Mouse (Mus musculus) heart, postnatal 0 days (tissue): ENCODE measurements around the gene Fam161a. TPM values are rescaled to one million over a fixed set of nuclear protein-coding genes. Genes with fewer than 3 reads are reported as not detected.

ENCODE experiments used
- ATAC-seq: fragments of 200-750 bp; cut with Nextera tagmentation; 2 replicates; pipeline ENCODE4 v1.8.0; 2017; ENCODE audit warnings: low read depth, moderate number of reproducible peaks, moderate library complexity; ENCODE audit not compliant: insufficient read depth
- DNase-seq: peaks from one replicate; pipeline ENCODE4 v3.0.0-alpha.2; 2016; ENCODE audit warnings: low spot score
- H3K27ac ChIP-seq: fragments of 300-500 bp; sonication (generic); 2 replicates; pipeline ENCODE4 v1.5.1; 2014; ENCODE audit warnings: low read depth, mild to moderate bottlenecking
- H3K27me3 ChIP-seq: fragments of 300-500 bp; sonication (generic); 2 replicates; pipeline ENCODE4 v1.6.1; 2014; ENCODE audit warnings: low read length, mixed read lengths; ENCODE audit not compliant: control insufficient read depth, insufficient read depth
- H3K36me3 ChIP-seq: fragments of 300-500 bp; sonication (generic); replicated peaks from 2 replicates; pipeline ENCODE4 v1.6.1; 2014; ENCODE audit warnings: low read length, mixed read lengths; ENCODE audit not compliant: control insufficient read depth, insufficient read depth
- H3K4me1 ChIP-seq: fragments of 300-500 bp; sonication (generic); 2 replicates; pipeline ENCODE4 v1.6.1; 2014; ENCODE audit warnings: antibody characterized with exemption; ENCODE audit not compliant: control insufficient read depth, insufficient read depth
- H3K4me2 ChIP-seq: fragments of 300-500 bp; sonication (generic); 2 replicates; pipeline ENCODE4 v1.6.1; 2014; ENCODE audit warnings: low read depth, mild to moderate bottlenecking, low read length, moderate library complexity
- H3K4me3 ChIP-seq: fragments of 300-500 bp; sonication (generic); 2 replicates; pipeline ENCODE4 v1.5.1; 2014; ENCODE audit warnings: low read depth, low read length
- H3K9ac ChIP-seq: fragments of 300-500 bp; sonication (generic); replicated peaks from 2 replicates; pipeline ENCODE4 v1.6.1; 2014; ENCODE audit warnings: low read depth, low read length, mixed read lengths
- H3K9me3 ChIP-seq: fragments of 300-500 bp; sonication (generic); replicated peaks from 2 replicates; pipeline ENCODE4 v1.6.1; 2016; ENCODE audit warnings: low read length; ENCODE audit not compliant: control insufficient read depth
- CTCF ChIP-seq: IDR thresholded peaks from 2 replicates; pipeline ENCODE4 v1.5.1; 2016; ENCODE audit warnings: antibody characterized with exemption, control low read depth, low read depth
- EP300 ChIP-seq: IDR thresholded peaks from 2 replicates; pipeline ENCODE4 v1.6.1; 2016; ENCODE audit warnings: antibody characterized with exemption, low read depth
- WGBS: fragments of 180-500 bp; shearing (Covaris S2); extraction: QIAGEN DNeasy Blood & Tissue Kit; methylation state at CpG from one replicate; pipeline ENCODE4 v1.1.7; 2014; 5-methylcytosine and 5-hydroxymethylcytosine counted together
- polyA plus RNA-seq: library from polyadenylated mRNA; unstranded; fragments of >200 nt; fragmentation: Nextera tagmentation; extraction: Ambion mirVana; gene quantifications from 2 replicates; pipeline ENCODE4 v1.2.1, GENCODE M21; 2015
- total RNA-seq: library from RNA; depleted of rRNA; stranded (reverse); fragments of >200 nt; gene quantifications from 2 replicates; pipeline ENCODE4 v1.2.3, GENCODE M21; 2014; ENCODE audit warnings: low replicate concordance

Fam161a gene
- total and polyA plus RNA-seq, 2 experiments from 2014 or later: 0.34 to 1.3 TPM

DNA sequence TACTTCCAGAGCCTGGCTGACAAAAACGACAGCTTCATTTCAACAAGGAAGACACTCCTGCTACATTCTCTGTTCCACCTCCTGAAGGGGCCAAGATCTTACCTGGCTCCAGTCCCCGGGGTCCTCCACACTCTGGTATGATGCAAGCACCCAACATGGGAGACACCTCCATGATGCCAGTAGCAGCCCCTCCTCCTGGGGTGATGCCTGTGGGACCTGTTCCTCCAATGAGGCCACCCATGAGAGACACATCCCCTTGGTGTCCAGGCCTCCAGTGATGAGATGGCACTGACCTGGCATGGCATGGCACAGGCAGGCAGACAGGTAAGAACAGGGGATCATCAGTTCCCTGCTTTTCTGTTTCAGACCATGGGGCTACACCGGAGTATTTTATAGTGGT lies 29.1 kb upstream of the Fam161a start:
- H3K27me3 ChIP-seq: no peaks in the 10 kb centered on the region
- no peak overlapping the region for H3K4me3 ChIP-seq
- no peak overlapping the region for H3K27ac ChIP-seq
- DNase-seq (no peak), ATAC-seq (no peak)
- TF ChIP-seq EP300 (no peak), CTCF (no peak)
- H3K4me2 ChIP-seq: no peak overlapping the region
- peaks cover 21% of the 10 kb centered on the region for H3K36me3 ChIP-seq
- no peaks in the 10 kb centered on the region for H3K9me3 ChIP-seq
- WGBS: 80% methylated on average over 3 of the region's 3 CpGs
- peaks cover 14% of the 10 kb centered on the region for H3K4me1 ChIP-seq
- H3K9ac ChIP-seq: no peak overlapping the region

DNA sequence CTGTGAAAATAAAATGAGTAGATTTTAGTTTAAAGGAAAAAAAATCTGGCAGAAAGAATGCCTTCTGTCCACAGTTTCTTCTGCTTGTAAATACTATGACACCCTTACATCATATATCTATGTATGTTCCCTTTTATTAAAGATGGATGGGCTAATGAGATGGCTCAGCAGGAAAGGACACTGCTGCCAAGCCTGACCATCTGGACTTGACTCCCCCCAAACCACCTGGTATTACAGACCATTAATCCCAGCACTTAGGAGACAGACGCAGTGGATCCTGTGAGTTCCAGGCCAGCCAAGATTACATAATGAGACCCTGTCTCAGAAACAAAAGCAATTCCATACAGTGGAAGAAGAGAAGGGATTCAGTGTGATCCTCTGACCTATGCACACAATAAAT lies 28.6 kb upstream of the Fam161a start:
- no peaks in the 10 kb centered on the region for H3K27me3 ChIP-seq
- WGBS: 76% methylated on average over 1 of the region's 1 CpGs
- no peaks in the 10 kb centered on the region for H3K9me3 ChIP-seq
- DNase-seq (no peak), ATAC-seq (no peak)
- no peak overlapping the region for H3K4me2 ChIP-seq
- H3K4me1 ChIP-seq: peaks cover 14% of the 10 kb centered on the region
- TF ChIP-seq CTCF (no peak), EP300 (no peak)
- H3K36me3 ChIP-seq: peaks cover 18% of the 10 kb centered on the region
- H3K27ac ChIP-seq: no peak overlapping the region
- no peak overlapping the region for H3K4me3 ChIP-seq
- no peak overlapping the region for H3K9ac ChIP-seq

DNA sequence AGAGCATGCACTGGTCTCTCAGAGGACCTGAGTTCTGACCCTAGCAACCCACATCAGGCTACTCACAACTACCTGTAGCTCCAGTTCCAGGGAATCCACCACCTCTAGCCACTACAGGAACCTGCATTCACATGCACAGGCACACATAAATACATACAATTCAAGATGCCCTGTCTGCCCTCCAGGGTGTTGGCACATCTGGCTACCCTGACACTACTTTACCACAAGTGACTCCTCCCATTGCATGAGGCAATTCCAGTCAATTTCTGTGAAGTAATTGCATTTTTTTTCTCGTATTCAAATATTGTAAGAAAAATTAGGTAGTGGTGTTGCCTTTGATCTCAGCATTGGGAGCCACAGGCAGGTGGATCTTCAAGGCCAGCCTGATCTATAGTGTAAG lies 28.1 kb upstream of the Fam161a start:
- ATAC-seq (no peak), DNase-seq (no peak)
- Histone ChIP-seq H3K27me3 (no peaks in the 10 kb centered on the region), H3K4me3 (no peak overlapping the region), H3K9ac (no peak overlapping the region), H3K9me3 (no peaks in the 10 kb centered on the region), H3K4me2 (no peak overlapping the region), H3K36me3 (peaks cover 13% of the 10 kb centered on the region; the same call in 1 of the 2 replicates), H3K4me1 (peaks cover 12% of the 10 kb centered on the region), H3K27ac (no peak overlapping the region)
- WGBS: 85% methylated on average over 1 of the region's 1 CpGs
- TF ChIP-seq EP300: no peak
- TF ChIP-seq CTCF: no peak

DNA sequence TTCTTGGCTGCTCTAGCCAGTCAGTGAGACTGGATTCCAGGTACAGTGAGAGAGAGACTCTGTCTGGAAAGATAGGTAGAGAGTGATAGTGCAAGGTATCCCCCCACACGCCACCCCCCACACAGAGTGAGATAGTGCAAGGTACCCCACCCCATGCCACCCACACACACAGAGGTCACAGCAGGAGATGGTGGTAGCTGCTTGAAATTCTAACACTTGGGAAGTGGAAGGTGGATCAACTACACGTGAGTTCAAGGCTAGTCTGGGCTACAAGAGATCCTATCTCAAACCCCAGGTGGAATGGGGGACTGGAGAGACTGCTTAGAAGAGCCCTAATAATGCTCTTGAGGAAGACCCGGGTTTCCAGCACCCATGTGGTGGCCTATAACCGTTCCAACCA lies 26.3 kb upstream of the Fam161a start:
- no peak for TF ChIP-seq EP300
- TF ChIP-seq CTCF: no peak
- no peaks in the 10 kb centered on the region for H3K9me3 ChIP-seq
- H3K4me1 ChIP-seq: peaks cover 4% of the 10 kb centered on the region
- no peak overlapping the region for H3K27ac ChIP-seq
- peak overlapping the region; percentile 73; the same call in 1 of the 2 replicates for H3K9ac ChIP-seq
- 34% methylated on average over 4 of the region's 4 CpGs for WGBS
- ATAC-seq (no peak), DNase-seq (no peak)
- H3K27me3 ChIP-seq: no peaks in the 10 kb centered on the region
- H3K4me3 ChIP-seq: peak overlapping the region; percentile 76
- H3K4me2 ChIP-seq: peak overlapping the region; percentile 79
- peaks cover 11% of the 10 kb centered on the region; the same call in 1 of the 2 replicates for H3K36me3 ChIP-seq

DNA sequence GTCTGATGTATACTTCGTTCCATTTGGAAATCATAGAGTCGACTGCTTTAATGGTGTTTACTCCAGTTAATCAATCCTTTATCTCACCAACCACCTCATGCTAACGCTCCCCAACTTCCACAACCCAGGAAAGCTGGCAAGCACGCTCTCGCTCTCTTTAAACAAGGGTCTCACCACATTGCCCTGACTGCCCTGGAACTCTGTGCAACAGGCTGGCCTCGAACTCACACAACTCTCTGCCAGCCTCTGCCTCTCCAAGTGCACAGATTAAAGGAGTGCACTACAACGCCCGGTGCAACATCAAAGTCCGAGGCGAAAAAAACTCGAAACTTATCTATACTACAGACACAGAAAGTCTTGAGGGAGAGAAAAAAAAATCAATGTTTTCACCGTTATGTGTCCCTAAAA lies 25.8 kb upstream of the Fam161a start:
- 2% methylated on average over 12 of the region's 12 CpGs for WGBS
- peak overlapping the region; percentile 95 for H3K27ac ChIP-seq
- peak overlapping the region; percentile 79 for H3K4me2 ChIP-seq
- no peak for DNase-seq
- H3K27me3 ChIP-seq: no peaks in the 10 kb centered on the region
- TF ChIP-seq CTCF (no peak), EP300 (no peak)
- H3K36me3 ChIP-seq: peaks cover 11% of the 10 kb centered on the region; the same call in 1 of the 2 replicates
- H3K4me3 ChIP-seq: peak overlapping the region; percentile 76
- no peaks in the 10 kb centered on the region for H3K9me3 ChIP-seq
- H3K4me1 ChIP-seq: peaks cover 4% of the 10 kb centered on the region
- peak overlapping the region; percentile 73 for H3K9ac ChIP-seq
- ATAC-seq: peak; percentile 25; the same call in 1 of the 2 replicates

DNA sequence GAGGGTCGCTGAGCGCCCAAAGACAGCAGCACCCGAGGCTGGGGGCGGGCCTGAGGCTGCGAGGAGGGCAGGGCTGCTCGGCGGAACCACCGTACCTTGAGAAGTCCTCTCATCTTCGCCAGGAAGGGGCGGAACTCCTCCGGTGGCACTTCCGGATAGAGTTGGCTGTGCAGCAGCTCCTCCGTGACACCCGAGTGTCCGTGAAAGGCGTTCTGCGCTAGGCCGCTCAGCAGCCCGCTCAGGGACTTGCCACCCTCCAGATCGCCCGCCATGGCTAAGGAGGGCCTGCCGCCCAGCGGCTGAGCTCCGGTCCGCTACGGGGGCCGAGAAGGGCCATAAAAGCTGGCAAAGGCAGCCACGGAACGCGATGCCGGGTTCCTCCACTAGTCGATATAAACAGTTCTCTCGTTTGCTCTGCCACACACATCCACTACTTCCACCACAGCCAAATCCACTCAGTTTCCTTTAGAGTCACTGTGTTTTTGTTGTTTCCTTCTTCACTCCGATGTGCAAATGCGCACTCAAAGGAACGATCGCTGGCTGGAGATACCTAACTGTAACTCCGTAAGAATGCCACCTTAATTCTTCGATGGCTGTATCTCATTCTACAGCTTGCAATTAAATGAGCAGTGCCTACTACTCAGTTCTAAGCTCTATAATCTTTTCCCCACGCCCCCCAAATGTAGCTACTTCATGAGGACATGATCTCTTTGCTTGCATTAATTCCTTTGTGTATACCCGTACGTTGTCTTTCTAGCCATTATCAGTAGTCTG lies 25.2 kb upstream of the Fam161a start, which contains the start of the genes Gm28048 and Commd1:
TSS of gene Gm28048 (minus strand) at position 107 of the 774 bp plus-strand sequence.
TSS of gene Commd1 (minus strand) at position 399 of the 774 bp plus-strand sequence.
- Histone ChIP-seq H3K27me3 (no peaks in the 10 kb centered on the region), H3K4me3 (peak within 1 kb of the TSS; percentile 76), H3K9ac (peak within 1 kb of the TSS; percentile 73), H3K36me3 (peaks cover 11% of the 10 kb centered on the region; the same call in 1 of the 2 replicates), H3K27ac (peak within 1 kb of the TSS; percentile 95), H3K9me3 (no peaks in the 10 kb centered on the region), H3K4me1 (peaks cover 4% of the 10 kb centered on the region), H3K4me2 (peak within 1 kb of the TSS; percentile 79)
- TF ChIP-seq CTCF (peak; percentile 51), EP300 (peak; percentile 52; the same call in 1 of the 2 replicates)
- DNase-seq (peak; percentile 95), ATAC-seq (peak; percentile 91)
- 2% methylated on average over 42 of the region's 42 CpGs for WGBS
